Mouse (Mus musculus): ENCODE data around the gene Serpinb6a. TPM values are rescaled to one million over a fixed set of nuclear protein-coding genes. Genes with fewer than 3 reads are reported as not detected.

Serpinb6a gene
- polyA plus RNA-seq (2014; fragmentation: Nextera tagmentation; extraction: Ambion mirVana), result 23.6 and 24.1 TPM in 2 replicates

DNA sequence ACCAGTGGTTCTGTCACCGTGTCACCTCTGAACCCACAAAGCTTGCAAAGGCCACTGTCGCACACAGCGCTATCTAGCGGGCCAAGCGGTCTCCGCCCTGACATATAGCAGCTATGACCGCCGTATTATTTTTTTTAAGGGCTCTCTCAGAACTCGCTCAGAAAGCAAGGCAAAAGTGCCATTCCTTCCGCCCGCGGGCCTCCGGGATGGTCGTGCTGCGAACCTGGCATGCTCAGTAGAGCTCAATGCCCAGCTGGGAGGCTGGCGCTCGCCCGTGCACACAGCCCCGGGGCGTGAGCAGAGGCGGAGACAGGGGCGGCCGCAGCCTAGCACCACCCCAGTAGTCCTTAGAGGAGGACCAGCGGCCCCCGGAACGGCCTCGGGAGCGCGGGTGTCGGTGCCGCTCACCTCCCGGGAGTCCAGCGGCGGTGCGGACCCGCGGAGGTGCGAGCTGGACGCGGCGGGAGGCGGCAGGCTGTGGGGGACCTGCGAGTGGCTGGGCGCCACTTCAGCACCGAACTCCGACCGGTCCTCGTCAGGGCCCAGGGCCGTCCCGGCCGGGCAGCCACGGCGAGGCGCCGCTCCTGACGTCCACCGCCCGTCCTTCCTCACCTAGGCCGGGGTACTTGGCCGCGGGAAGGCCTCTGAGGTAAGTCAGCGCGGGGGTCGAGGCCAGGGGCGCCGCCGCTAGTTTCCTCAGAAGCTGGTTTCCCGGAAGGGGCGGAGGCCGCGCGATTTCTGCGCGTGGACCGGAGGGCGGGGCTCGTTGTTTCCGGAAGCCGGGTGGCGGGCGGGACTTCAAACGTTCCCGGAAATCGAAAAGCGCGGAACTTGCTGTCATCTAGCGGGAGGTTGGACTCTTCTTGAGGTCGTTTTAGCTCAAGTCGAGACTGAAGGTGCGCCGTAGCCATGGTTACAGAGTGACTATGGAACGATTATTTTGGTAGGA is at the start of gene Serpinb6a, which contains the start of gene Ripk1:
Gene Serpinb6a (minus strand): TSS at position 737 of the 949 bp plus-strand sequence.
Gene Ripk1 (plus strand): TSS at position 306 of the 949 bp plus-strand sequence.
- H3K27ac ChIP-seq (ENCODE audit: low read depth, low read length), result peak within 1 kb of the TSS; percentile 73
- H3K9me3 ChIP-seq (ENCODE audit: control insufficient read depth, low read length), result no peaks in the 10 kb centered on the region
- no peaks in the 10 kb centered on the region for H3K27me3 ChIP-seq (replicated peaks; ENCODE audit: control insufficient read depth, insufficient read depth, low read length)
- peak within 1 kb of the TSS; percentile 72 for H3K4me2 ChIP-seq
- under 1% methylated on average over 92 of the region's 92 CpGs for WGBS
- DNase-seq (ENCODE audit: low spot score), result peak; percentile 88
- H3K4me3 ChIP-seq (ENCODE audit: low read depth, low read length), result peak within 1 kb of the TSS; percentile 74
- no peaks in the 10 kb centered on the region for H3K36me3 ChIP-seq (ENCODE audit: control insufficient read depth, insufficient read depth, low read length)
- H3K9ac ChIP-seq (ENCODE audit: low read depth, low read length), result peak within 1 kb of the TSS; percentile 68
- 0 out of 2 replicates have a peak, but pooled peaks cover 3% of the 10 kb centered on the region for H3K4me1 ChIP-seq (replicated peaks; ENCODE audit: control insufficient read depth, insufficient read depth, low read length)
- peak; percentile 99 for ATAC-seq (replicated peaks; ENCODE audit: low FRiP score)

DNA sequence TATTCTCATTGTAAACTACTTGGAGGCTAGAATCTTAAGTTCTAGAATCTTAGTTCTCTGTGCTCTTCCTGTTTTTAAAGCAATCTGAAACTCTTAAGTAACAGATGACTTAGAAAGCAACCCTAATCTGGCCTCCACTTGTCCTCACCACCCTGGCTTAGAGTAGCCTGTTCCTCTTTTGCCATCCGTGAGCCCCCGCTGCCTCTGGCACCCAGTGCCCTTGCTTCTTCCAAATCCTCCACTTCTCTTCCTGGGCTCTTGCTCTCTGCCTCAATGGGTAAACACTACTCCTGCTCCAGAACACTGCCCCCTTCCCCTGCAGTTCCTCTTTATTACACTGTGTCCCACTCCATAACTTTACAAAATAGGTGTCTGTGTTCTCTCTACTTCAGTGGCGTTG is 49.1 kb upstream of the Serpinb6a start:
- H3K4me1 ChIP-seq (replicated peaks; ENCODE audit: control insufficient read depth, insufficient read depth, low read length), result no peaks in the 10 kb centered on the region
- H3K4me3 ChIP-seq (ENCODE audit: low read depth, low read length), result no peak overlapping the region
- no peaks in the 10 kb centered on the region; the same call in 1 of the 2 replicates for H3K36me3 ChIP-seq (ENCODE audit: control insufficient read depth, insufficient read depth, low read length)
- no peak overlapping the region for H3K27ac ChIP-seq (ENCODE audit: low read depth, low read length)
- no peaks in the 10 kb centered on the region for H3K27me3 ChIP-seq (replicated peaks; ENCODE audit: control insufficient read depth, insufficient read depth, low read length)
- ATAC-seq (replicated peaks; ENCODE audit: low FRiP score) (no peak), DNase-seq (ENCODE audit: low spot score) (no peak)
- 87% methylated on average over 3 of the region's 3 CpGs for WGBS
- H3K9me3 ChIP-seq (ENCODE audit: control insufficient read depth, low read length), result no peaks in the 10 kb centered on the region
- no peak overlapping the region for H3K9ac ChIP-seq (ENCODE audit: low read depth, low read length)
- no peak overlapping the region for H3K4me2 ChIP-seq

DNA sequence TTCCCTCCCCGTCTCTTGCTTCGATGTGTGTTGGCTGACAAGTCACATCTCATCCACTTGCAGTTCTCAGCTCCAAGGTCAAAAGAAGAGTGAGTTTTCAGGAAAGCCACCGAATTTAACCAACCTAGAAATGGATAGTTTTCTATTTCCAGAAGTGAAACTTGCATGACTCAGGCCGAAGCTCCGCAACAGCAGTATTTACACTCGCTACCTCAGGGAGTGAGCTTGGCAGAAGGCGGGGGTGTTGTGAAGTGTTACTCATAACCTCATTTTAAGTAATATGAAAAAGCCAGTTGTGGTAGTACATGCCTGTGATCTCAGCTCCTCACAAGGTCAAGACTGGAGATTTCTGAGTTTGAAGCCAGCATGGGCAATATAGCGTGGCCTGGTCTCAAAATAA is 47.9 kb upstream of the Serpinb6a start:
- DNase-seq (ENCODE audit: low spot score) (no peak), ATAC-seq (replicated peaks; ENCODE audit: low FRiP score) (no peak)
- Histone ChIP-seq H3K9ac (ENCODE audit: low read depth, low read length) (no peak overlapping the region), H3K4me1 (replicated peaks; ENCODE audit: control insufficient read depth, insufficient read depth, low read length) (no peaks in the 10 kb centered on the region), H3K9me3 (ENCODE audit: control insufficient read depth, low read length) (no peaks in the 10 kb centered on the region), H3K27me3 (replicated peaks; ENCODE audit: control insufficient read depth, insufficient read depth, low read length) (no peaks in the 10 kb centered on the region), H3K27ac (ENCODE audit: low read depth, low read length) (no peak overlapping the region), H3K4me2 (no peak overlapping the region), H3K36me3 (ENCODE audit: control insufficient read depth, insufficient read depth, low read length) (no peaks in the 10 kb centered on the region; the same call in 1 of the 2 replicates), H3K4me3 (ENCODE audit: low read depth, low read length) (no peak overlapping the region)
- WGBS, result 92% methylated on average over 8 of the region's 8 CpGs

DNA sequence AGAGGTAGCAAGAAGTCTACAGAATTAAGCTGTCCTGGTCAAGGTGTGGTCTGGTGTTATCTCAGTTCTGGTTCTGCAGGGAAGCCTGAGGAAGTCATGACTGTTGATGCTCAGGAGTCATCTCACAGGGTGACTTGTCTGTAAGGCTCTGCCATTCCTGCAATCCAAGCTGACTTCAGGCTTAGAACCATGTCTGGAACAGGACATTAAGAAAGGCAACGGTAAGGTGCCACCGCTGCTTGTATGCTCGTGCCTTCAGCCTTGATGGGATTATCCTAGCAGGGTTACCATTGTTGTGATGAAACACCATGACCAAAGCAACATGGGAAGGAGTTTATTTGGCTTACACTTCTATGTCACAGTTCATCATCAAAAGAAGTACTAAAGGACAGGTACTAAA is 44.9 kb upstream of the Serpinb6a start:
- Histone ChIP-seq H3K4me1 (replicated peaks; ENCODE audit: control insufficient read depth, insufficient read depth, low read length) (no peaks in the 10 kb centered on the region), H3K36me3 (ENCODE audit: control insufficient read depth, insufficient read depth, low read length) (no peaks in the 10 kb centered on the region), H3K4me3 (ENCODE audit: low read depth, low read length) (no peak overlapping the region), H3K9me3 (ENCODE audit: control insufficient read depth, low read length) (no peaks in the 10 kb centered on the region), H3K9ac (ENCODE audit: low read depth, low read length) (no peak overlapping the region), H3K4me2 (no peak overlapping the region), H3K27me3 (replicated peaks; ENCODE audit: control insufficient read depth, insufficient read depth, low read length) (no peaks in the 10 kb centered on the region), H3K27ac (ENCODE audit: low read depth, low read length) (no peak overlapping the region)
- DNase-seq (ENCODE audit: low spot score), result no peak
- 83% methylated on average over 3 of the region's 3 CpGs for WGBS
- no peak for ATAC-seq (replicated peaks; ENCODE audit: low FRiP score)

DNA sequence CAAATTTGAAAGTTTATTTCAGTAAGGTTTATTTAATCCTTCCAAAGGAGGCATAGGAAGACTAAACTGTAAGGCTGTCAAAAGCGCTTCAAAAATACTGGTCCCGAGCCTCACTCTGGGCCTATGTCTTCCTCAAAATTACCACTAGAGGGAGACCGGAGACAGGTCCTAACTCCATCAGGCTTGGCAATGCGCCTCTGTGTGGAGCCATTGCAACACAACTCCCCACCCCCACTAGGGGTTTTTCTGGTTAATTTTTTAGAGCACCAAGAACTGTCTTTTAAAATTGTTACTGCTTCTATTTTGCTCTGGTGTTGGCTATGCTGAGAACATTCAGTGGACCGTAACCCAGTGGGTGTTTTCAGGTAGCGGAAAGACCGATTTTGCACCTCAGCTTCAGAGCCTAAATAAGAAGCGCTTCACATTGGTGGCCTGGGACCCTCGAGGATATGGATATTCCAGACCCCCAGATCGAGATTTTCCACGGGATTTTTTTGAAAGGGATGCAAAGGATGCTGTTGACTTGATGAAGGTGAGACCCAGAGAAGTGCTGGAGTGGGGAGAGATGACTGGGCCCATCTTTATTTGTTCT is 43.9 kb upstream of the Serpinb6a start:
- Histone ChIP-seq H3K4me1 (replicated peaks; ENCODE audit: control insufficient read depth, insufficient read depth, low read length) (no peaks in the 10 kb centered on the region), H3K9me3 (ENCODE audit: control insufficient read depth, low read length) (no peaks in the 10 kb centered on the region), H3K9ac (ENCODE audit: low read depth, low read length) (no peak overlapping the region), H3K27ac (ENCODE audit: low read depth, low read length) (no peak overlapping the region), H3K36me3 (ENCODE audit: control insufficient read depth, insufficient read depth, low read length) (no peaks in the 10 kb centered on the region), H3K4me3 (ENCODE audit: low read depth, low read length) (no peak overlapping the region), H3K4me2 (no peak overlapping the region), H3K27me3 (replicated peaks; ENCODE audit: control insufficient read depth, insufficient read depth, low read length) (no peaks in the 10 kb centered on the region)
- DNase-seq (ENCODE audit: low spot score) (no peak), ATAC-seq (replicated peaks; ENCODE audit: low FRiP score) (peak; percentile 80)
- WGBS, result 43% methylated on average over 11 of the region's 11 CpGs

DNA sequence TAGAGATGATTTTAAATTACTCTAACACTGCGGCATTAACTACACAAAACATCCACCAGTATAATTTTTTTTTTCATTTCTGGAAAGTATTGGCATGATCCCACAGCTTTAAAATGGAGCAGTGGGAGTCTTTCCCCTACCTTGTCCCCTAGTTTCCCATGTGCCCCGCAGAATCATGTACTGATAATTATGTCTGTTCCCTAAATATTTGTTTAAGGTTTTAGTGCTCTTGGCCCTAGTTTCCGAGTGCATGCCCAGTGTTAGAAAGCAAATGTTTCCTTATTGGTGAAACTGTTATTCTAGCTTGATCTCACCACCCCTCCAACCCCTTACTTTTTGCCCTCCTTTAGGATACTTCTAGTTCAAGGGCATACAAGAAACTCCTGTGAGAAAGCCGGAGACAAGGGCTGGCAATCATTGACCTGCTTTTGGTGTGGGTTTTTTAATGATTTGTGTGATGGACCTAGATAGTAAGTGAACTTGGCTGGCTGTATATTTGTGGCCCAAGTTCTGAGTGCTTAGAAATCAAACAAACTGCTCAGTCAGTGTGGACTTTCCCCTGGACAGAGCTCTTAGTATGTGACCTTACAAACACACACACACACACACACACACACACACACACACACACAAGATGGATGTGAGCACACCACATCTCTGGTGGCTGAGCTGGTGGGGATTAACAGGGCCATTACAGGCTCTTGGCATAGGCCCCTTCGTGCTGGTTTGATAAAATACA is 43.1 kb upstream of the Serpinb6a start:
- ATAC-seq (replicated peaks; ENCODE audit: low FRiP score), result 0 out of 2 replicates have a peak, but pooled peaks have one; percentile 18
- no peak overlapping the region for H3K27ac ChIP-seq (ENCODE audit: low read depth, low read length)

DNA sequence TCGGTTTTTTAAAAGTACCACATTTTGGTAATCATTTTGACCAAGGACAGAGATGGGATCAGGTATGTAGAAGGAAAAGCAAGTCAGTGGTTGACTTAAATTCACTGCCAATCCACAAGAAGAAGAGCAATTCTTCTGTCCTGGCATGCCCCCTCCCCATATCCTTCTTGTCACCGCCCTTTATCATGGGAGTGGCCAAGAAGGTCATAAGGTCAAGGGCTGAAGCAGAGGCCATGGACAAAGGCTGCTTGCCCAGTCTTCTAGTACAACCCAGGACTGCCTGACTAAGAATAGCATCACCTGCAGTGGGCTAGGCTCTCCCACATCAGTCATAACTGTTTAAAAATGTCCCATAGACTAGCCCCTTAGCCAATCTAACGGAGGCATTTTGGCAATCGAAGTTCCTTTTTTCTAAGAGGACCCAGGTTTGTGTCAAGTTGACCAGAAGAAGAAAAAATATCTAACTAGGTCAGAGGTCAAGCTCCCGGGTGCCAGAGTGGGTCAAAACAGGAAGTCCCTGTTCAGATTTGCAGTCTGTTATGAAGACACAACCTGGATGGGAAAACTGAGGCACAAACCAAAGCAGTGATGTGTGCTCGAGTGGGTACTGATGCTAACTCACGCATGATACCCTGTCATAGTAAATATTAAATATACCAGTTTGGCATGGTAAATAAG is 41.3 kb upstream of the Serpinb6a start:
- 60% methylated on average over 7 of the region's 7 CpGs for WGBS
- Histone ChIP-seq H3K4me3 (ENCODE audit: low read depth, low read length) (no peak overlapping the region), H3K36me3 (ENCODE audit: control insufficient read depth, insufficient read depth, low read length) (no peaks in the 10 kb centered on the region), H3K4me2 (no peak overlapping the region), H3K9ac (ENCODE audit: low read depth, low read length) (no peak overlapping the region), H3K4me1 (replicated peaks; ENCODE audit: control insufficient read depth, insufficient read depth, low read length) (no peaks in the 10 kb centered on the region), H3K9me3 (ENCODE audit: control insufficient read depth, low read length) (no peaks in the 10 kb centered on the region), H3K27me3 (replicated peaks; ENCODE audit: control insufficient read depth, insufficient read depth, low read length) (no peaks in the 10 kb centered on the region), H3K27ac (ENCODE audit: low read depth, low read length) (no peak overlapping the region)
- DNase-seq (ENCODE audit: low spot score) (no peak), ATAC-seq (replicated peaks; ENCODE audit: low FRiP score) (no peak)

More for the DNA sequence above, 43.1 kb upstream of the Serpinb6a start:
- no peak for DNase-seq (ENCODE audit: low spot score)
- Histone ChIP-seq H3K36me3 (ENCODE audit: control insufficient read depth, insufficient read depth, low read length) (no peaks in the 10 kb centered on the region), H3K4me3 (ENCODE audit: low read depth, low read length) (no peak overlapping the region), H3K9ac (ENCODE audit: low read depth, low read length) (no peak overlapping the region), H3K4me1 (replicated peaks; ENCODE audit: control insufficient read depth, insufficient read depth, low read length) (no peaks in the 10 kb centered on the region), H3K9me3 (ENCODE audit: control insufficient read depth, low read length) (no peaks in the 10 kb centered on the region), H3K27me3 (replicated peaks; ENCODE audit: control insufficient read depth, insufficient read depth, low read length) (no peaks in the 10 kb centered on the region), H3K4me2 (no peak overlapping the region)
- WGBS, result 54% methylated on average over 5 of the region's 5 CpGs

DNA sequence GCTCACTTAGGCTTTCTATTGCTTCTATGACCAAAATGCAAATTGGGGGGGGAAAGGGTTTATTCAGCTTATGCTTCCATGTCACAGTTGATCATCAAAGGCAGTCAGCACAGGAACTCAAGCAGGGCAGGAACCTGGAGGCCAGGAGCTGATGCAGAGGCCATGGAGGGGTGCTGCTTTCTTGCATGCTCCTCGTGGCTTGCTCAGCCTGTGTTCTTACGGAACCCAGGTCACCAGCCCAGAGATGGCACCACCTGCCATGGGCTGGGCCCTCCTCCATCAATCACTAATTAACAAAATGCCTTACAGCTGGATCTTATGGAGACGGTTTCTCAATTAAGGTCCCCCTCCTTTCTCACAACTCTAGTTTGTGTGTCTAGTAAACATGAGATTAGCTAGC is 37.5 kb upstream of the Serpinb6a start:
- ATAC-seq (replicated peaks; ENCODE audit: low FRiP score) (no peak), DNase-seq (ENCODE audit: low spot score) (no peak)
- Histone ChIP-seq H3K4me2 (no peak overlapping the region), H3K27ac (ENCODE audit: low read depth, low read length) (no peak overlapping the region), H3K9ac (ENCODE audit: low read depth, low read length) (no peak overlapping the region), H3K4me1 (replicated peaks; ENCODE audit: control insufficient read depth, insufficient read depth, low read length) (peaks cover 5% of the 10 kb centered on the region), H3K36me3 (ENCODE audit: control insufficient read depth, insufficient read depth, low read length) (no peaks in the 10 kb centered on the region), H3K4me3 (ENCODE audit: low read depth, low read length) (no peak overlapping the region), H3K27me3 (replicated peaks; ENCODE audit: control insufficient read depth, insufficient read depth, low read length) (no peaks in the 10 kb centered on the region), H3K9me3 (ENCODE audit: control insufficient read depth, low read length) (no peaks in the 10 kb centered on the region)
- WGBS, result 77% methylated on average over 3 of the region's 3 CpGs

Data from liver, embryonic 11.5 days (tissue).